Mouse (Mus musculus): ENCODE measurements around the gene Insl5. TPM values are rescaled to one million over a fixed set of nuclear protein-coding genes. Genes with fewer than 3 reads are reported as not detected.
A peak's percentile ranks its signal among the peaks of the same experiment; 100 is the strongest.

The Insl5 gene
- polyA plus RNA-seq, 1 experiment = not detected

DNA sequence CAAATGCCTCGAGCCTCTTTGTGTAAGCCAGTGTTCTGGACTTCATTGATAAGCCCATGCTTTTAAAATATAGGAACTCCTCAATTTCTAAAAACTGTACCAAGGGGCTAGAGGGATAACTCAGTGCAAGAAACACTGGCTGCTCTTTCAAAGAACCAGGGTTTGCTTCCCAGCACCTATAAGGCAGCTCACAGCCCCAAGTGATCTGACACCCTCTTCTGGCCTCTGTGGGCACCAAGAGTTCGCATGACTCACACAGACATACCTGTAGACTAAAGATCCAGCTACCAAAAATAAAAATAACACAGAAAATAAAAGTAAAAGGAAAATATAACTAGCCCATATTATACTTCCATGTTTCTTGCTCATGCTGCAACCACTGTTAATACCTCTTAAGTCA, 38.9 kb downstream of the Insl5 start:
- no peaks in the 10 kb centered on the region for H3K4me1 ChIP-seq (ENCODE audit: control insufficient read depth, insufficient read depth, low read length)
- H3K4me3 ChIP-seq (ENCODE audit: low read depth, low read length) = no peak overlapping the region
- no peaks in the 10 kb centered on the region for H3K36me3 ChIP-seq (ENCODE audit: control insufficient read depth, insufficient read depth, low read length, poor library complexity, severe bottlenecking)
- no peak overlapping the region for H3K9ac ChIP-seq (ENCODE audit: low read depth, poor library complexity, severe bottlenecking)
- no peaks in the 10 kb centered on the region for H3K9me3 ChIP-seq (replicated peaks; ENCODE audit: control insufficient read depth, insufficient read depth, low read length, poor library complexity, severe bottlenecking)
- H3K27ac ChIP-seq (ENCODE audit: insufficient read depth, low read length) = no peak overlapping the region
- no peaks in the 10 kb centered on the region for H3K27me3 ChIP-seq (ENCODE audit: control insufficient read depth, insufficient read depth, low read length, poor library complexity, severe bottlenecking)
- no peak for TF ChIP-seq EP300 (IDR thresholded peaks at IDR 0.05; ENCODE audit: insufficient read depth, low read depth, low read length)
- no peak for TF ChIP-seq POLR2A (IDR thresholded peaks at IDR 0.05; ENCODE audit: insufficient read depth, low read length)
- TF ChIP-seq CTCF (IDR thresholded peaks at IDR 0.05; ENCODE audit: low read depth, low read length) = no peak

- no peak overlapping the region for H3K4me3 ChIP-seq (ENCODE audit: low read depth, low read length)
- no peak overlapping the region for H3K9ac ChIP-seq (ENCODE audit: low read depth, poor library complexity, severe bottlenecking)
- no peaks in the 10 kb centered on the region for H3K36me3 ChIP-seq (ENCODE audit: control insufficient read depth, insufficient read depth, low read length, poor library complexity, severe bottlenecking)
- no peak for TF ChIP-seq POLR2A (IDR thresholded peaks at IDR 0.05; ENCODE audit: insufficient read depth, low read length)
- no peak for TF ChIP-seq CTCF (IDR thresholded peaks at IDR 0.05; ENCODE audit: low read depth, low read length)
- TF ChIP-seq EP300 (IDR thresholded peaks at IDR 0.05; ENCODE audit: insufficient read depth, low read depth, low read length) = no peak
- no peaks in the 10 kb centered on the region for H3K9me3 ChIP-seq (replicated peaks; ENCODE audit: control insufficient read depth, insufficient read depth, low read length, poor library complexity, severe bottlenecking)
- no peaks in the 10 kb centered on the region for H3K4me1 ChIP-seq (ENCODE audit: control insufficient read depth, insufficient read depth, low read length)
- H3K27ac ChIP-seq (ENCODE audit: insufficient read depth, low read length) = no peak overlapping the region
- H3K27me3 ChIP-seq (ENCODE audit: control insufficient read depth, insufficient read depth, low read length, poor library complexity, severe bottlenecking) = no peaks in the 10 kb centered on the region
These were observed 39.3 kb downstream of the Insl5 start for GRCm38 (mm10) chr4:102987325-102987724.

DNA sequence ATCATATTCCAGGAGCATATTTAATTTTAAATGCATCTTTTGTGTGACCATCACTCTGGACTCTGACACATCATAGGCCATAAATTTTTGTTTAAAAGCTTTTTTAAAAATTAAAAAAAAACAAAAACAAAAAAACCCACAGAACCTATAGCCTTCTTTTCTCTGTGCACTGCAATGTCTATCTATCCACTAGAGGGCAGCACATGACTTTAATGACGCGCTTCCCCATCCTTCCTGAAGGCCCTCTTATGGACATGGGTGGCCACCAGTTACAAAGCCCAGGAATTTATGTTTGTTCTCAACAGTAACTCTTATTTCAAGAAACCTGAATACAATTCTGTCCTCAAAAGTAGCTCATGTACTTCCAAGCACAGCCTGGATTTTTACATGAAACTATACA, 39.7 kb downstream of the Insl5 start:
- Histone ChIP-seq H3K4me1 (ENCODE audit: control insufficient read depth, insufficient read depth, low read length) (no peaks in the 10 kb centered on the region), H3K27me3 (ENCODE audit: control insufficient read depth, insufficient read depth, low read length, poor library complexity, severe bottlenecking) (no peaks in the 10 kb centered on the region), H3K9ac (ENCODE audit: low read depth, poor library complexity, severe bottlenecking) (no peak overlapping the region), H3K36me3 (ENCODE audit: control insufficient read depth, insufficient read depth, low read length, poor library complexity, severe bottlenecking) (no peaks in the 10 kb centered on the region), H3K4me3 (ENCODE audit: low read depth, low read length) (no peak overlapping the region), H3K27ac (ENCODE audit: insufficient read depth, low read length) (no peak overlapping the region), H3K9me3 (replicated peaks; ENCODE audit: control insufficient read depth, insufficient read depth, low read length, poor library complexity, severe bottlenecking) (no peaks in the 10 kb centered on the region)
- peak; percentile 43 for TF ChIP-seq CTCF (IDR thresholded peaks at IDR 0.05; ENCODE audit: low read depth, low read length)
- TF ChIP-seq EP300 (IDR thresholded peaks at IDR 0.05; ENCODE audit: insufficient read depth, low read depth, low read length) = no peak

GRCm38 (mm10) chr4:102986173-102986572, 40.5 kb downstream of the Insl5 start:
- Histone ChIP-seq H3K9me3 (replicated peaks; ENCODE audit: control insufficient read depth, insufficient read depth, low read length, poor library complexity, severe bottlenecking) (no peaks in the 10 kb centered on the region), H3K4me1 (ENCODE audit: control insufficient read depth, insufficient read depth, low read length) (no peaks in the 10 kb centered on the region), H3K27me3 (ENCODE audit: control insufficient read depth, insufficient read depth, low read length, poor library complexity, severe bottlenecking) (no peaks in the 10 kb centered on the region), H3K9ac (ENCODE audit: low read depth, poor library complexity, severe bottlenecking) (no peak overlapping the region), H3K27ac (ENCODE audit: insufficient read depth, low read length) (no peak overlapping the region), H3K4me3 (ENCODE audit: low read depth, low read length) (no peak overlapping the region), H3K36me3 (ENCODE audit: control insufficient read depth, insufficient read depth, low read length, poor library complexity, severe bottlenecking) (no peaks in the 10 kb centered on the region)
- TF ChIP-seq POLR2A (IDR thresholded peaks at IDR 0.05; ENCODE audit: insufficient read depth, low read length) (no peak), EP300 (IDR thresholded peaks at IDR 0.05; ENCODE audit: insufficient read depth, low read depth, low read length) (no peak), CTCF (IDR thresholded peaks at IDR 0.05; ENCODE audit: low read depth, low read length) (no peak)

DNA sequence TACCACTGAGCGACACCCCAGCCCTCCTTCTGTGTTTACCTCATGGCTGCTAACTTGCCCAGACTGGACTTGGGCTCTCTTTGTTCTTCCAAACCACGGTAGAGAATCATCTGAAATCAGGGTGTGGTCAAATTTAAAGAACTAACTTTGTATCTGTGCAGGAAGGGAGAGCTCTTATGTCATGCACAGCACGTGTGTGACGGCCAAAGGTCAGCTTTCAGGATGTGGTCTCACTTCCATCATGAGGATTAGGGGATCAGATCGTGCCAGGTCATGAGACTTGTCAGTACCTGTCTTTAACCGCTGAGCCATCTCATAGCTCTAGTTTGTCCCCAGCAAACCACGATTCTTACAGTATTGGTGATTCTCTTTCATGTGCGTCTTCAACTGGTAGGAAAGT, 44.9 kb downstream of the Insl5 start:
- TF ChIP-seq EP300 (IDR thresholded peaks at IDR 0.05; ENCODE audit: insufficient read depth, low read depth, low read length) (no peak), CTCF (IDR thresholded peaks at IDR 0.05; ENCODE audit: low read depth, low read length) (no peak), POLR2A (IDR thresholded peaks at IDR 0.05; ENCODE audit: insufficient read depth, low read length) (no peak)
- Histone ChIP-seq H3K9me3 (replicated peaks; ENCODE audit: control insufficient read depth, insufficient read depth, low read length, poor library complexity, severe bottlenecking) (no peaks in the 10 kb centered on the region), H3K9ac (ENCODE audit: low read depth, poor library complexity, severe bottlenecking) (no peak overlapping the region), H3K27me3 (ENCODE audit: control insufficient read depth, insufficient read depth, low read length, poor library complexity, severe bottlenecking) (peaks cover 3% of the 10 kb centered on the region), H3K36me3 (ENCODE audit: control insufficient read depth, insufficient read depth, low read length, poor library complexity, severe bottlenecking) (no peaks in the 10 kb centered on the region), H3K4me3 (ENCODE audit: low read depth, low read length) (no peak overlapping the region), H3K4me1 (ENCODE audit: control insufficient read depth, insufficient read depth, low read length) (no peaks in the 10 kb centered on the region), H3K27ac (ENCODE audit: insufficient read depth, low read length) (no peak overlapping the region)

- TF ChIP-seq CTCF (IDR thresholded peaks at IDR 0.05; ENCODE audit: low read depth, low read length) (no peak), POLR2A (IDR thresholded peaks at IDR 0.05; ENCODE audit: insufficient read depth, low read length) (no peak), EP300 (IDR thresholded peaks at IDR 0.05; ENCODE audit: insufficient read depth, low read depth, low read length) (no peak)
These were observed 47.3 kb downstream of the Insl5 start for GRCm38 (mm10) chr4:102979385-102979784.

More at GRCm38 (mm10) chr4:102979385-102979784, 47.3 kb downstream of the Insl5 start:
- no peaks in the 10 kb centered on the region for H3K9me3 ChIP-seq (replicated peaks; ENCODE audit: control insufficient read depth, insufficient read depth, low read length, poor library complexity, severe bottlenecking)
- H3K4me3 ChIP-seq (ENCODE audit: low read depth, low read length) = no peak overlapping the region
- H3K27me3 ChIP-seq (ENCODE audit: control insufficient read depth, insufficient read depth, low read length, poor library complexity, severe bottlenecking) = peaks cover 3% of the 10 kb centered on the region
- no peaks in the 10 kb centered on the region for H3K4me1 ChIP-seq (ENCODE audit: control insufficient read depth, insufficient read depth, low read length)
- no peak overlapping the region for H3K27ac ChIP-seq (ENCODE audit: insufficient read depth, low read length)
- H3K36me3 ChIP-seq (ENCODE audit: control insufficient read depth, insufficient read depth, low read length, poor library complexity, severe bottlenecking) = no peaks in the 10 kb centered on the region
- no peak overlapping the region for H3K9ac ChIP-seq (ENCODE audit: low read depth, poor library complexity, severe bottlenecking)

Data from ES-Bruce4 (cell line).